Mouse (Mus musculus): ENCODE measurements at regions not wholly inside any gene's neighbourhood (a gene's known extent, or its start where the extent isn't known, plus 50 kb on each side); places are given as distances from the start of the nearest gene placed in this dataset.

DNA sequence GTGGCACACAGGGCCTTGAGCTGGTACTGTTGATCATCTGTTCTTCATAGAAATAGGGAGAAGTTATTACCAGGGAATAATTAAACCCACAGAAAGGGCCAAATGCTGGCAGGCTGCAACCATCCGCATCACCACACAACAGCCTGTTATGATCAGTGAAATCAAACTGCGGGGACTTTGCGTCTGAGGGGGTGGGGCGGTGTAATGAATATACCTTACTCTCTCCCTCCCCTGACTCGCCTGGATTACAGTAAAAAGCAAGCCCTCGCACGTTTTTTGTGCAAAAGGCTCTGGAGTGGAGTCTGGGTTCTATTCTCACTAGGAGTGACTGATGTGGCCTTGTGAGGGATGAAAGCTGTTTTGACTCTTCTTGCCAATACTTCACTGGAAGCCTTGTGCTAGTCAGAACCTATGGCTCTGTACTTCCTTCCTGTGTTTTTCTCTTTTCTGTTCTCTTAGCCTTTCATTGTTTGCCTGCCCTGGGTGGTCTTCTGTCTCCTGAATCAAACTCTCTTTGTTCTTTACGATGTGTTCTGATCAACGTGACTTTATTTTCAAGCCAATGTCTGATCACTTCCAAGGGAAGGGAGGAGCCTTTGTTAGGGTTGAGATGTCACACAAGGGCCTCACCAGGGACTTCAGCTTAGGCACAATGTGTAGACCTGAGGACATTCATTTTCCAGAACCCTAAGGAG is 172.4 kb downstream of the Dact1 start:
- no peak for DNase-seq

DNA sequence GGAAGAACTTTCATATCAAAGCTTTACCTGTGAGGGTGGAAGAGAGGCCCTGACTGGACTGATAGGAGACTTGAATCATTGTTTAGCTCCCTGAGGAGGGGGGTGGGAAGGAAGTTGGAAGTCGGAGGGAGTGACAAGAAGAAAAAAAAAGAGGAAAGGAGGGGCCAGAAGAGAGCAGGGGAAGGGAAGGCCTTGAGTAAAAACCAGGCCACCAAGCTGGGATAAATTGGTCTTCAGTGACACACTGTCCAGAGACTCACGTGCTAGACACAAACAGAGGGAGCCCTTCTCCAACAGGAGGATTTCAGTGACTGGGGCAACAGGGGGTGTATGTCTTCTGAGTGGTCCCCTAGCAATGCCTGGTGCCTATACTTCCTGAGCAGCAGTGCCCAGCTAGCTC is 172.9 kb downstream of the Dact1 start:
- no peak for DNase-seq

DNA sequence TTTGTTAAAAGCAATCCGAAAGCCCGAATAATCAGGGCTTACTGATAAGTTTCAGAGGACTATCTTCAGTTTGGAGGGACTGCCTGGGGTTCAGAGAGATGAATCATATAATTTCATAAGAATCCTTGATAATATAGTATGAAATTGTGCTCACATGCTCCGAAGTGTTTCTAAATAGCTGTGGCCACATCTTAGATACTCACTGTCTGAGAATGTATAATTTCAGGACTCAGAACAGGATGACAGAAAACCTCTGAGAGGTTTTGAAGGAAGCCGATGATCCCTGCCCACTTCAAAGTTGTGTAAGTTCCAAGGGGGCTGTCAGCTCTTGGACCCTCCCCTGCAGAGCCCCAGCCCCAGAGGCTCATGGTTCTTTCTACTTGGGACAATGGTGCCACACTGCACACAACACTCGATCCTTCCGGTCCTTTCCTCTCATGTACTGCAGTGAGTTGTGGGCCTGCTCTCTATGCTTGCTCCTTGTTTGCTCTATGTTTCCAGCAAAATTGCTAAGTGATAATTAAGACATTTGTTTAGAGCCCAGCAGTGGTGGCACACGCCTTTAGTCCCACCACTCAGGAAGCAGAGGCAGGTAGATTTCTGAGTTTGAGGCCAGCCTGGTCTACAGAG is 174.0 kb downstream of the Dact1 start:
- DNase-seq, result no peak

DNA sequence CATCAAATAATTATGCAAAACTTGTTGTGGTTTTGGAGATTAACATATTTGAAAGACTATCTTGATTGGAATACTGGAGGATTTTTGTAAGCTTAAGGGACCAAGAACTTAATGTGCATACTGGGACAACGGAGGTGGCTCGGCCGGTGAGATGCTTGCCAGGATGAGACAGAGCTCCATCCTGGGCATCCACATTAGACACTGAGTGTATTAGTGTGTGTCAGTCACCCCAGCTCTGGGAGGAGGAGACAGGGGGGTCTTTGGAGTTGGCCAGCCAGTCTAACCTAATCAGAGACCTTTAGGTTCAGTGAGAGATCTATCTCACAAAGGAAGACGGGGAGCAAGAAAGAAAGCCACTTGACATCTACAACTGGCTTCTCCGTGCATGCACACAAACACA is 174.6 kb downstream of the Dact1 start:
- DNase-seq, result no peak

DNA sequence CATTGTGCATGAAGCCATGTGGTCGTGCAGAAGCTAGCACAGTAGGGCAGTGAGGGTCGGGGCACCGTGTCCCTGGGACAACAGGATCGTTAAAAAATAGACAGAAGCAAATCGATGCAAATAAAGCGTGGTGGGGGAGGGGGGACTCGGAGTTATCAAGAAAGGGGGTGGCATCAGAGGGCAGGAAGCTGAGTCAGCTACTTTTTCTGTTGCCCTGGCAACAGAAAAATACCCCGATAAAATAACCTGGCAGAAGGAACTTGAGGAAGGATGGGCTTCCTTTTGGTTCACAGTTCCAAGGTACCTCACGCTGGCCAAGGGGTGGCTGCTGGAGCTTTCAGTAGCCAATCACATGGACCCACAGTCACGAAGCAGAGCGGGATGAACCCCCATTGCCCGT is 176.4 kb downstream of the Dact1 start:
- no peak for DNase-seq

DNA sequence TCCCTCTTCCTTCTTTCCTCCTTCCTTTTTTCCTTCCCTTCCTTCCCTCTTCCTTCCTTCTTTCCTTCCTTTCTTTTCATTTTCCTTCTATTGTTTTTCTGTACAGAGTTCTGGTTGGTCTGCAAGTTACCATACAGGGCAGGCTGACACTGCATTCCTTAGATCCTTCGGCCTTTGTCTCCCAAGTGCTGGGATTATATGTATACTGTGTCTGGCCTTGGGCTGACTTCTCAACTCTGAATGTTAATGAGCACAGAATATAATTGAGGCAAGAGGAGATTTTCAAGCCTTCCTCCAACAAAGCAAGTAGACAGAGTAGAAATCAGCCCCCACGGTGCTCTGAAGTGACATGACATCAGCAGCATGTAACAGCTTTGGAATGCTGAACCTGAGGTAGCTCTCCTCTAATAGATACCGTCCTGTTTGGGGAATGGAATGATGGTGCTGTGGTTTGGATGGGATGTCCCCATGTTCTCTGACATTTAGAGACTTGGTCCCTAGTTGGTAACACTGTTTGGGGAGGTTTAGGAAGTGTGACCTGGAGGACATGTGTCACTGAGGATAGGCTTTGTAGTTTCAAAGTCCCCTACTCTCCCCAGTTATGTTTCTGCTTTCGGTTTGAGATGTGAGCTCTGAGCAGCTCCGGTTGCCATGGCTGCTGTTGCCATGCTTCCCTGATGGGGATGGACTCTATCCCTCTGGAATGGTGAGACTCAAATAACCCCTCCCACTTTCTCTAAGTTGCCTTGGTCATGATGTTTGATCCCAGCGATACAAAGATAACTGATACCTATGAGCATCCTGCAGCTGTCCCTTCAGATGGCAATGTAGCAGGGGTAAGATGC is 178.1 kb downstream of the Dact1 start:
- DNase-seq, result no peak

DNA sequence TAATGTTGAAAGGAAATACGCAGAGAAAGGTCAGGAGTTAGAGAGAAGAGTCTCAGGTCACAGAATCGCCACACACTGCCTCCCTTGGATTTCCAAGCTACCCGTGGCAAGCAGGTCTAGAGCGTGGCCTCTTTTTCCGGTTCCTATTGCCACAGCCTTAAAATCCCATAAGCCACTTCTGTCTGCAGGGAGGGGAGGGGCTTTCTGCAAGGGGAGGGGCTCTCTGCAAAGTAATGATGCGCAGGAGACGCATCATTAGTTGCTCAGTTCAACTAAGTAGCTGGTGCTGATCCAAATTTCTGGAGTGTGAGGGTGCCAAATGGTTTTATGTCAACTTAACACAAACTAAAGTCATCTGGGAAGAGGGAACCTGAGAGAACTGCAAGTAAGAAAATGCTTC is 179.6 kb downstream of the Dact1 start:
- no peak for DNase-seq

DNA sequence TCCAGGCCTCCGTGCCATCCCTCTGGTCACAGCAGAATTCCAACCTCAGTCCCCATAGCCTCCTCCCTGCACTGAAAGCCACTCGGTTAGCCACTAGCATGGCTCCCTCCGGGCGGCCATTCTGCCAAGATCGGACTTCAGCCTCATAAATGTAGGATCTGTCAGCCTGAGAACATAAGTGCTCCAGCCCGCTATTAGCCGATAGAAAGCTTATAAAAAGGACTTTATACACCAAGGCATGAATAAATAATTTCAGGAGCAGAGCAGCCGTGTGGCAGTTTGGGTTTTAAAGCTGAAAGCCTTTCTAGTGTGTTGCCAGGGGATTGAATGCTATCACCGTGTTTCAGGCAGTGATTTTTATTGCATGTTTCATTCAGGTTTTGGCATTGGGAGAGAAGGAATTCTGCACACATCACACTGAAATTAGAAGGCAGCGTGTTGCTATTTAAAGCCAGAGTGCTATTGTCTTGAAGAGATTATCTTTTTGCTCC is 185.2 kb downstream of the Dact1 start:
- DNase-seq, result no peak

DNA sequence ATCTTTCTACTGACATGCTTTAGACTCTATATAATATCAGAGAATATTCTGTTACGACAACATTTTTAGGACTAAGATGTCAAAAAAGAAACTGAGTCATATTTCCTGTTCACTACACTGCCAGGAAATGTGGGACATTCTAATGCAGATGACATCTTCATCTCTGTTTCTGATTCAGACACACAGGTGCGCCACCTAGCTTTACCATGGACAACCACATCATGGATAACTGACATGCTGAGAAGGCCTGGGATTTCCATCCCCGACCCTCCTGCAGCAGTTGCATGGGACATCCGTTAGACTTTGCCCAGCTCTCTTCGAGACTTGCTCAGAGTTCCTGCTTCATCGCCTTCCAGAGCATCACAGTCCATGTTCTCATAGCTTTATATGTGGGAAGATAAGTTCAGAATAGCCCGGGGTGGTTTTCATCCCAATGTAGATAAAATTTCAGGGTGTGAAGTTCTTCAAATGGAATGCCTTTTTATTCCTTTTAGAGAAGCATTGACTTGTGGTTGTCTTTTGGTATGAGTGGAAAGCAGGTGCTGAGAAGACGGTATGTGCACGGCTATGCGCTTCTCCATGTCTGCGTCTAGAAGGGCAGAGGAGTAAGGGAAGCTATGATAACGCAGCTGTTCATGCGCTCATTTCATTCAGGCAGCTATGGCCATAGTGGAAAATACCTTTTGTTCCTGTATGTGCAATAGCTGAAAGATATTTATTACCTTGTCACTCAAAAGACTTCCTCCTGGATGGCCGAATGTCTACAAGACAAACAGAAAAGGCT is 188.8 kb downstream of the Dact1 start:
- DNase-seq, result no peak

DNA sequence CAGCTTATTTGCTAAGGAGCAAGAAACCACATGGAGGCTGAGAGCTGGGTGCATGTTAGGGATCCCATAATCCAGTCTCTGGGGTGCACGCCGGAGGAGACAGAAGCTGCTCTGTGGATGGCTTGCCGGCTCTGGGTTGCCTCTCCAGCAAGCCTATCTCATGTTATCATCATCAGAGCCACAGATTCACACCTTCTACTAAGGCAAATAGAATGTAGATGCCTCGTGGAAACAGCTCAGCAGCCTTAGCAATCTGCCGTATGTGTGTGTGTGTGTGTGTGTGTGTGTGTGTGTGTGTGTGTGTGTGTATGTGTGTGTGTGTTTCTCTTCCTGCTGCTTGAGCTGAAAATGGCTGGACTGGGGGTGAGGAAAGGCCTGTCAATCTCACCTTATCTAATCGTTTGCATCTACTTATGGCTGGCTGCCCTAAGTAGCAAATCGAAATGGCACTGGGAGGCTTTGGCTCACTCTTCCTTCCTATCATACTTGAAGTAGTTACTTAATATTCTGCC is 191.7 kb downstream of the Dact1 start:
- no peak for DNase-seq

DNA sequence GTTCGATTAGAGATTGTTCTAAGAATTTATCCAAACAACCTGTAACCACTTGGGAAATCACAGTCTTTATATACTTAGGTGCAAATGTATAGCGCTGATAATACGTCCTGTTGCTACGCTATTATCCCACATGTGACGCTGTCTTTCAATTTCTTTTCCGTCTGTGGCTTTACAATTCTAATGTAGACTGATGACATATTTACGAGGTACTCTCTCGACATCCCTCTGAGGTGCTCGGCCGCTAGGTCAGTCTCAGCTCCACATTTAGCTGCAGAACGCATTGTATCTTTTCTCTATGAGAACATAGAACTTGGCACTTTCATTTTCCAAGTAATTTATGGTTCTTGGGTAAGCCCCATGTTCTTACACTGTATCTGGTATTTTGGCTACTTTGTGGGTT is 193.6 kb downstream of the Dact1 start:
- DNase-seq, result no peak

DNA sequence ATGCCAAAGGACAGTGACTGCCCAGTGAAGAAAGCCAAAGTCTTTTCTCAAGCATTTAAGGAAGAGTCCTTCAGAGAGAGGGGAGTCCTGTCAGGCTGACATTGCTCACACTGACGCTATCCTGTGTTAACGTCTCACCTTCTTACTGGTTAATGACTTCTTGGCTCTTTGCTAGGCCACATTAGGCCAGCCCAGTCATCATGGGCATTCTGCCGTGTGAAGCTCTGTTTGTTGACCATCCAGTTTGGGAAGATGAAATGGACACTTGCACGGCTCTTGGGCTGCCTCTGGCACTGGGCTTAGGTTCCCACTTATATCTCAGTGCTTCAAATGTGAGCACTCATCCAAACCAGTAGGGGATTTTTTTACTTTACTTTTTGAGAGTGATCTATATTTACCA is 196.5 kb downstream of the Dact1 start:
- no peak for DNase-seq

DNA sequence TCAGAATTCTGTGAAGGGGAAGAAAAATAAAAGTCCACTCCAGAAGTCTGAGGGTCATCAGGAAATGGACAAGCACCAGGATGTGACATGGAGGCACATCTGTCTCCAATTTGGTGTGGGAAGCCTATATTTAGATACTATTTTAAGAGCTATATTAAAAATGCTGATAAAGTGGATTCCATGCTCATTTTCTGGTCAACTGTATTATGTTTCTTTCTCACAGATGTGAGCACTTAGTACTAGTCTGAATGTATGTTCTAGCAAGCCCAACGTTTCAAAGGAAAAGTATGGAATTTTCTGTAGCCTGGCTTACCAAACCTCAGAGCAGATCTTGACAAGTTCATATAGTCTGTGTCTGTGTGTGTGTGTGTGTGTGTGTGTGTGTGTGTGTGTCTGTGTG is 197.0 kb downstream of the Dact1 start:
- DNase-seq, result no peak

DNA sequence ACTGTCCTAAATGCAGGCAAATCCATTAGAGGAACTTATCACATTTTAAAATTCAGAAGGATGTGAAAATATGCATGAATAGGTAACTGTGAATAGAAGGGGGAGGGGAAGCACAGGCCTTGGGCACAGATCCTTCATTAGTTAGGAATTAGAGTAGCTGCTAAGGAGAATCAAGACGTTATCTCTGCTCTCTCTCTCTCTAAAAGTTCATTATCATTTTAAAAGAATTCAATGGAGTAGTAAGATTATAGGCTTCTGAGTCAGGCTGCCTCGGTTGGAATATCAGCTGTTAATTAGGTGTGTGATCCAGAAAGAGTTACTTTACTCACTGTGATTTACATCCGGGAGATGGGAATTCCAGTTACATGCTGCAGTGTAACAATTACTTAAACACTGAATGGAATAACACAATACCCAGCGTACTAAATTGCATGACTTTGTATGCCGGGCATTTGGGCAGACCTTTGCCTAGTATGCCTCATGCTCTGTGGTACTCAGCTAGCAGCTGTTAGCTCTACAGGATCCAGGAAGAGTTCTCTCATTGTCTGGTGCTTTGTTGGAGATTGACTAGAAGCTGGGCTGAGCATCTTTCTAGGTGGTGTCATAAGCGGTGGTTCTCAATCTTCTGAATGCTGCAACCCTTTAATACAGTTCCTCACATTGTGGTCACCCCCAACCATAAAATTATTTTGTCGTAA is 203.4 kb downstream of the Dact1 start:
- no peak for DNase-seq

DNA sequence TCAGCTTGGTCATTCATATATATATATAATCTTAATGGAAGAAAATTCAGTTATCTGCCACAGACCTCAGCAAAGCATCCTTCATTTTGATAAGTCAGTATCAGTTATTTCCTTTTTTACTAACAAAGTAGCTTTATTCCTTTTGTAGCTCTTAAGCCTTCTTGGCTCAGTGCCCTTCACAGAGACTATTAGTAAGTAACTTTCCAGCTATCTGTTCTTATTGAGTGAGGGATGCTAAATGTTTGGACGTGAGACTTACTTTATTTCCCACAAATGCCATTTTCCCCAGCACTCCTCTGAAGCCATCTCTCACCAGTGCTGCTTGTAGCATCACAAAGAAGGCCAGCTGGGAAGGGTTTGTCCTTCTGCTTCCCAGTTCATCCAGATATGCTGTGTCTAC is 209.8 kb downstream of the Dact1 start:
- DNase-seq, result no peak

DNA sequence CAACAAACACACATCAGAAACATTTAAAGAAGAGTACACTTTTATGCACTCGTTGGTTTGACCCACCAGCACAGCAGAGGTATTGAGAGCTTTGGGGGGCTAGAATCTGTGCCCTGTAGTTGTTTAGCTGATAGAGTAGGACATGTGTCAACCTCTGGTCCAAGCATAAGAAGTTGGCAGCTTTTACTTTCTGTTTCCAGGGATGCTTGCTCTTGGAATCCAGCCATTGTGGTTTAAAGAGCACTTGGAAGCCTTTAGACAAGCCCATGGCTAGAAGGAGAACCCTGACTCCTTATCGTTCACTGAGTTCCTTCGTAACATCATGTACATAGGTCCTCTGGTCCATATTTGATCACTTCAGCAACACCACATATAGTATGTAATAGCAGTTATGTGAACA is 212.3 kb downstream of the Dact1 start:
- DNase-seq, result no peak

DNA sequence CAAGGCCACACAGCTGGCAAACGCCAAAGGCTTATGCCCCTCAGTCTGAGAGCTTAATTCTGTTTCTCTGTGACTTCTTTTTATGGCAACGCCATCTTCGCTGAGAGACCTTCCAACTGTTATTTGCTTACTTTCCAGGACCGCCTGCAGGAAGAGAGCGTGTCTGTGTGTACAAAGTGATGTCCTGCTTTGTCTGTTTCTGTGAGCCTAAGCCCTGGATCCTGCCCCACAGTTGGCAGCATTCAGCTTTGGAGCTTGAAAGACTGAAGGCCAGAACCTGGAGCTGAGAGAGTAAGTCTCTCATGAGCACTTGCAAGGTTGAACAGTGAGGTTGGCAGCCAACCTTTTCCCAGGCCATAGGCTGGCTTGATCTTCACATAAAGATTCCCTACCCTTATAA is 212.8 kb downstream of the Dact1 start:
- DNase-seq, result no peak

DNA sequence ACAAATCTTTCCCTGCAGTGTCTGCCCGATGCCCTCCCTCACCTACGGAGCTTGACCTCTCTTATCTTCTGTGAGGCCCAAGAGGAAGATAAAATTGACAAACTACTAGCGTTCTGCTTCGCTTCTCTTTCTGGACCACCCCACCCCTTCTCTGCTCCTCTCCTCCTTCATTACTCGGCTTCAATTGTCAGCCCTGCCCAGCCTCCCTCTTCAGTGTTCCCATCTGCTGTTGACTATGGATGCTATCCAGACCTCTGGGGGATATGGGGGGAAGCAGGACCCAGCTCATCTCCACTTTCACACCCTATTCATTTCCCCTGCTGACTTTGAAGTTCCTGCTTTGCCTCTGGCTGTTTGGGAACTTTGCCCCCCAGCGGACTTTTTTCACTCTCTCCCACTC is 214.5 kb downstream of the Dact1 start:
- no peak for DNase-seq

DNA sequence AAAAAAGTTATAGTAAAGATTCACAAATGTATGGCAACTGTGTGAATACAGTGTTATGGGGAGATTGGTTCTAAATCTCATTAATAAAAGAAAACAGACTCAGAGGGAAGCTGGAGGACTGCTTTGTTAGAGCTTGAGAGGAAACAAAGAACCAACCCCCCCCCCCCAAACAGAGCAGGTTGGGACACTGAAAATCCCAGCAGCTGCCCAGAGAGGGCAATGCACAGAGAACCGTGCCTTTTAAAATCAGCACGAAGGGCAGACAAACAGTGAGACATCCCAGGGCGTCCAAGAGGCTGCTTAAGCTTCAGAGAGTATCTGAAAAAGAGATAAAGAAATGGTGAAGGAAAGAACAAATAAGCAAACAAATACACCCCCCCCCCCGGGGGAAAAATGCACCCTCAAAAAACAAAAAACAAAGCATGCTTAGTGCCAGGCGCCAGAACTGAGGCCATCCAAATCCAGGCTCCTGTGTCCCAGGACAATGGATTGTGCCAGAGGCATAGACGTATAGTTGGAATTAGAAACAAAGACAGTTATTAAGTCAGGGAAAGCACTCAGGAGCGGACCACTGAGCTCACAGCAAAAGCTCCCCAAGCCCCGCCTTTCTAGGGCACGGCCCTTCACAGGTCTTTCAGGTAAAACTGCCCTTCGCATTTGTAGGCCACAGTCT is 215.7 kb downstream of the Dact1 start:
- DNase-seq, result no peak

DNA sequence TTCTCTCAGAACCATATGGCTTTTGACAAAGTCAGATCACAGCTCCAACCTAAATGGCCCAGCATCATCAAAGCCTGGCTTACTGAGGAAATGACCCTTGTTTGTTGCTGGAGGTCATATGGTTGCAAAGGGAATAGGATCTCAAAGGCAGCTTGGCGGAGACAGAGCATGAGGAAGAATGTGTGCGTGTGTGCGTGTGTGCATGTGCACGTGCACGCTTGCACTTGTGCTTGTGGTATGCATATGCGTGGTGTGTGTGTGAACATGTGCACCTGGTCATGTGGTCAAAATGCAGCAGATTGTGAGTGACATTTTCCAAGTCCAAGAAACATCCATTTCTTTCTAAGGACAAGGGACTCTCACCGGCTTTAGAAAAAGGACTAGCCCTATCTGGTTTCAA is 216.9 kb downstream of the Dact1 start:
- no peak for DNase-seq

DNA sequence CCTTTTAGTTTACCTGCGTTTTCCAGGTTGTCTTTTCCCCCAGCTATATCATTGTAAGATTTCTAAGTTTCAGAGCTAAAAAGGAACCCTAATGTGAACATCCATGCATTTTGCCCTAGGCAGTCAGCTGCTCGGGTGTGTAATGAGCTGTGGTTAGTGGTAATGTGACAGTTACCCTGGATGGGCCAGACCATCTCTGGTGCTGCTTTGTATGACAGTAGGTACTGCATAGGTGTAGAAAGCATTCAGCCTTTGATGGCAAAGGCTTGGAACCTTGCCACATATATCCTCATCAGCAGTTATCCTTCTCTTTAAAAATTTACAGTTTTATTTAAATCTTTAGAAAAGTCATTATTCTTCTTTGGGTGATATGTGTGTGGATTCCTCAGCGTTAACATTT is 222.5 kb downstream of the Dact1 start:
- DNase-seq, result no peak

Measured in thymus, postnatal 36 days (tissue).